10 mouse cellular contexts compared by ENCODE assay signal in the genomic region with DNA sequence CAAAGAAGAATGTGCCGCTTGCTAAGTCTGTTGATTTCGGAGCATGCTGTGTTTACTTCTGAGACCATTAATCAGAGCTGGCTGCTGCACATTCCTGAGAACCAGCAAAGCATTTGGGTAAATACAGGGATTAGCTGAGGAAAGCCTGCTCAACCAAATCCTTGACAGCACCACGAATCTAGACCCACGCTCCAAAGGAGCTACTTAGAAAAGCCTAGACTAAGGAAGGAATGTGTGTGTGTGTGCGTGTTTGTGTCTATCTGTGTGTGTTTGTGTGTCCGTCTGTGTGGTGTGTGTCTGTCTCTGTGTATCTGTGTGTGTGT. TPM values are rescaled to one million over a fixed set of nuclear protein-coding genes. Genes with fewer than 3 reads are reported as not detected.
DNase-seq lines count a peak whose midpoint lies in the region; ATAC-seq lines count a peak whose summit lies in the region.
"Had no signal": no experiment of that assay in that cellular context is flagged by ENCODE, and none has a peak within 500 bp of the region (broad histone marks: within the 10 kb centered on the region; RNA-seq: fewer than 3 reads in every experiment).

No protein-coding gene starts in this region.

- 10% methylated on average over 6 of the region's 6 CpGs for WGBS in forebrain, embryonic 11.5 days
- 8% methylated on average over 6 of the region's 6 CpGs for WGBS in forebrain, embryonic 13.5 days
- 7% methylated on average over 6 of the region's 6 CpGs for WGBS in midbrain, embryonic 11.5 days
- WGBS in midbrain, embryonic 15.5 days = 9% methylated on average over 6 of the region's 6 CpGs
- 23% methylated on average over 6 of the region's 6 CpGs for WGBS in limb, embryonic 15.5 days

- 0 out of 2 replicates have a peak, but pooled peaks have one; percentile 36 for ATAC-seq in forebrain, embryonic 11.5 days (replicated peaks; ENCODE audit: low FRiP score)
- ATAC-seq in forebrain, embryonic 13.5 days = no peak
- peak; percentile 63 for ATAC-seq in midbrain, embryonic 11.5 days (ENCODE audit: low FRiP score)
- no peak for ATAC-seq in midbrain, embryonic 15.5 days (replicated peaks)
- no peak for ATAC-seq in limb, embryonic 15.5 days (ENCODE audit: insufficient number of reproducible peaks, low FRiP score, low TSS enrichment, low read depth)

- no peak overlapping the region for H3K4me2 ChIP-seq in forebrain, embryonic 11.5 days (ENCODE audit: low read depth, low read length, severe bottlenecking)
- H3K4me2 ChIP-seq in forebrain, embryonic 13.5 days = no peak overlapping the region
- no peak overlapping the region for H3K4me2 ChIP-seq in midbrain, embryonic 11.5 days
- no peak overlapping the region for H3K4me2 ChIP-seq in midbrain, embryonic 15.5 days
- H3K4me2 ChIP-seq in limb, embryonic 15.5 days = no peak overlapping the region

- peaks cover 4% of the 10 kb centered on the region; the same call in 1 of the 2 replicates for H3K4me1 ChIP-seq in forebrain, embryonic 11.5 days (replicated peaks; ENCODE audit: control insufficient read depth, insufficient read depth, low read length)
- peaks cover 10% of the 10 kb centered on the region for H3K4me1 ChIP-seq in forebrain, embryonic 13.5 days
- peaks cover 19% of the 10 kb centered on the region for H3K4me1 ChIP-seq in midbrain, embryonic 11.5 days (ENCODE audit: control insufficient read depth, insufficient read depth, low read length)
- peaks cover 12% of the 10 kb centered on the region for H3K4me1 ChIP-seq in midbrain, embryonic 15.5 days
- H3K4me1 ChIP-seq in limb, embryonic 15.5 days = peaks cover 42% of the 10 kb centered on the region

- DNase-seq in forebrain, embryonic 11.5 days (ENCODE audit: low spot score) = no peak
- no peak for DNase-seq in midbrain, embryonic 11.5 days (ENCODE audit: low spot score, missing footprints)
- DNase-seq in layer of hippocampus, postnatal 14 days (ENCODE audit: low spot score in 2 of 2) = no peak
- no peak for DNase-seq in left cerebral cortex, adult 8-10 months (ENCODE audit: low spot score in 2 of 2)
- no peak for DNase-seq in frontal cortex, postnatal 14 days (ENCODE audit: low spot score in 2 of 2)
- DNase-seq: B cell, adult 2 months; thymus, postnatal 4 days had no signal

- H3K9ac ChIP-seq in forebrain, embryonic 11.5 days (ENCODE audit: low read length) = no peak overlapping the region
- no peak overlapping the region for H3K9ac ChIP-seq in forebrain, embryonic 13.5 days
- no peak overlapping the region for H3K9ac ChIP-seq in midbrain, embryonic 11.5 days (ENCODE audit: low read length)
- H3K9ac ChIP-seq in midbrain, embryonic 15.5 days = no peak overlapping the region
- H3K9ac ChIP-seq in limb, embryonic 15.5 days = peak overlapping the region; percentile 10; the same call in 1 of the 2 replicates

- H3K27me3 ChIP-seq in forebrain, embryonic 11.5 days (ENCODE audit: control insufficient read depth, insufficient read depth, low read length) = no peaks in the 10 kb centered on the region; the same call in none of the 2 replicates
- H3K27me3 ChIP-seq in forebrain, embryonic 13.5 days = peaks cover 91% of the 10 kb centered on the region
- H3K27me3 ChIP-seq in midbrain, embryonic 11.5 days (ENCODE audit: control insufficient read depth, insufficient read depth, low read length) = no peaks in the 10 kb centered on the region; the same call in 1 of the 2 replicates
- no peaks in the 10 kb centered on the region for H3K27me3 ChIP-seq in midbrain, embryonic 15.5 days (replicated peaks)
- no peaks in the 10 kb centered on the region for H3K27me3 ChIP-seq in limb, embryonic 15.5 days

- no peak overlapping the region for H3K27ac ChIP-seq in forebrain, embryonic 11.5 days (ENCODE audit: low read depth, low read length)
- no peak overlapping the region for H3K27ac ChIP-seq in forebrain, embryonic 13.5 days
- H3K27ac ChIP-seq in midbrain, embryonic 11.5 days (ENCODE audit: low read depth, low read length) = no peak overlapping the region
- H3K27ac ChIP-seq in midbrain, embryonic 15.5 days = no peak overlapping the region
- peak overlapping the region; percentile 75 for H3K27ac ChIP-seq in limb, embryonic 15.5 days

- no peaks in the 10 kb centered on the region for H3K9me3 ChIP-seq in forebrain, embryonic 11.5 days (ENCODE audit: control insufficient read depth, low read length)
- H3K9me3 ChIP-seq in forebrain, embryonic 13.5 days (replicated peaks) = no peaks in the 10 kb centered on the region
- no peaks in the 10 kb centered on the region for H3K9me3 ChIP-seq in midbrain, embryonic 11.5 days (ENCODE audit: control insufficient read depth, low read length)
- H3K9me3 ChIP-seq in midbrain, embryonic 15.5 days = no peaks in the 10 kb centered on the region
- no peaks in the 10 kb centered on the region for H3K9me3 ChIP-seq in limb, embryonic 15.5 days

- no peaks in the 10 kb centered on the region for H3K36me3 ChIP-seq in forebrain, embryonic 11.5 days (ENCODE audit: control insufficient read depth, insufficient read depth, low read length)
- no peaks in the 10 kb centered on the region for H3K36me3 ChIP-seq in forebrain, embryonic 13.5 days (ENCODE audit: poor library complexity, severe bottlenecking)
- H3K36me3 ChIP-seq in midbrain, embryonic 11.5 days (ENCODE audit: control insufficient read depth, insufficient read depth, low read length) = no peaks in the 10 kb centered on the region
- H3K36me3 ChIP-seq in midbrain, embryonic 15.5 days (replicated peaks) = no peaks in the 10 kb centered on the region
- H3K36me3 ChIP-seq in limb, embryonic 15.5 days = 0 out of 2 replicates have a peak, but pooled peaks cover 9% of the 10 kb centered on the region

- no peak overlapping the region for H3K4me3 ChIP-seq in forebrain, embryonic 11.5 days (ENCODE audit: low read depth, low read length)
- H3K4me3 ChIP-seq in forebrain, embryonic 13.5 days = no peak overlapping the region
- H3K4me3 ChIP-seq in midbrain, embryonic 11.5 days (ENCODE audit: low read depth, low read length) = no peak overlapping the region
- no peak overlapping the region for H3K4me3 ChIP-seq in midbrain, embryonic 15.5 days
- no peak overlapping the region for H3K4me3 ChIP-seq in limb, embryonic 15.5 days

RNA-seq across cellular contexts. Expression of gene Tgfbr3, which starts 20.5 kb away (rescaled TPM):
- 6.9 and 7.6 TPM in 2 replicates for polyA plus RNA-seq in forebrain, embryonic 11.5 days (2014; fragmentation: Nextera tagmentation; extraction: Ambion mirVana)
- polyA plus RNA-seq in forebrain, embryonic 13.5 days (2015; fragmentation: Nextera tagmentation; extraction: Ambion mirVana) = 1.3 and 2.1 TPM in 2 replicates
- polyA plus RNA-seq in midbrain, embryonic 11.5 days (2014; fragmentation: Nextera tagmentation; extraction: Ambion mirVana) = 7.8 and 9.0 TPM in 2 replicates
- 6.5 TPM in 2 replicates for polyA plus RNA-seq in midbrain, embryonic 15.5 days (2015; fragmentation: Nextera tagmentation; extraction: Ambion mirVana)
- polyA plus RNA-seq in limb, embryonic 15.5 days (2015; fragmentation: Nextera tagmentation; extraction: Ambion mirVana) = 27.2 and 30.7 TPM in 2 replicates
- total RNA-seq in layer of hippocampus, postnatal 14 days (2021) = 10 to 100 TPM; 13.8 to 17.3 TPM
- 10 to 100 TPM; 14.7 to 18.7 (median 16.0) TPM for total RNA-seq in left cerebral cortex, adult 8-10 months (2022)

Comparison
In these comparisons a context has a peak if more than half of its experiments do, and no peak if none do; other contexts are left out.
1. ATAC-seq: peak in forebrain, embryonic 11.5 days (single experiment) and midbrain, embryonic 11.5 days (single experiment); none in forebrain, embryonic 13.5 days (single experiment), midbrain, embryonic 15.5 days (single experiment) and limb, embryonic 15.5 days (single experiment).